Comparison of ENCODE assay signal across 18 mouse cellular contexts in the genomic region with DNA sequence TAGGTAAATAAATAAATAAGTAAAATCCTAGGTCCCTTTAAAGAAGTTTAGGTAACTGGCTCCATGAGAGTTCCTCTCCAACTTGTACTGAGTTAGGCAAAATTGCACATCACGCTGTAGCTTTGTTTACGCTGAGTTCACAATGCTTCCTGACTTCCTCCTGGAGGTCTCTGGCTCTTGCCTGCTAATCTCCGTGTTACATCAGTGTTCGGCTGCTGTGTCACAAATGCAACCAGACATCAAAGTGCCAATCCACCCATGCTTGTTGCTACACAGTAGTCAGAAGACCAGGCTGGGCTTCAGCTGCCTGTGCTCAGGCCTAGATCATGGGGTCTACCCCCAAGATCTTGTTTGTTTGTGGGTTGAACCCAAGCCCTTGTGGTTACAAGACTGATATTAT. TPM values are rescaled to one million over a fixed set of nuclear protein-coding genes. Genes with fewer than 3 reads are reported as not detected.
DNase-seq lines count a peak whose midpoint lies in the region; ATAC-seq and TF ChIP-seq lines count a peak whose summit lies in the region.
"Had no signal": no experiment of that assay in that cellular context is flagged by ENCODE, and none has a peak within 500 bp of the region (broad histone marks: within the 10 kb centered on the region; RNA-seq: fewer than 3 reads in every experiment).

No protein-coding gene starts in this region.

- intact Hi-C loops in heart, adult 2 months (cut with DNase I) = no loop called here

- no peak overlapping the region for H3K4me2 ChIP-seq in liver, embryonic 11.5 days
- no peak overlapping the region for H3K4me2 ChIP-seq in liver, embryonic 12.5 days
- H3K4me2 ChIP-seq: hindbrain, embryonic 14.5 days; neural tube, embryonic 12.5 days; stomach, embryonic 15.5 days had no signal

- no peak for TF ChIP-seq CTCF in bone marrow macrophage, adult 2 months (IDR thresholded peaks at IDR 0.05; ENCODE audit: low read depth, low read length)
- TF ChIP-seq CTCF in heart, adult 2 months (IDR thresholded peaks at IDR 0.05) = no peak

- H3K9ac ChIP-seq in liver, embryonic 11.5 days (ENCODE audit: low read depth, low read length) = no peak overlapping the region
- no peak overlapping the region for H3K9ac ChIP-seq in liver, embryonic 12.5 days
- H3K9ac ChIP-seq in heart, adult 2 months (ENCODE audit: low read depth, low read length) = no peak overlapping the region
- H3K9ac ChIP-seq: hindbrain, embryonic 14.5 days; neural tube, embryonic 12.5 days; stomach, embryonic 15.5 days had no signal

- no peak for TF ChIP-seq POLR2A in bone marrow macrophage, adult 2 months (IDR thresholded peaks at IDR 0.05; ENCODE audit: borderline replicate concordance, low read depth, low read length)
- TF ChIP-seq POLR2A in heart, adult 2 months (IDR thresholded peaks at IDR 0.05; ENCODE audit: insufficient read depth, low read depth, low read length) = no peak

- no peaks in the 10 kb centered on the region for H3K9me3 ChIP-seq in liver, embryonic 11.5 days (ENCODE audit: control insufficient read depth, low read length)
- H3K9me3 ChIP-seq in liver, embryonic 12.5 days (replicated peaks) = no peaks in the 10 kb centered on the region
- H3K9me3 ChIP-seq in embryonic facial prominence, embryonic 10.5 days = no peaks in the 10 kb centered on the region
- H3K9me3 ChIP-seq: neural tube, embryonic 12.5 days; stomach, embryonic 15.5 days had no signal

- ATAC-seq in liver, embryonic 11.5 days (replicated peaks; ENCODE audit: low FRiP score) = 0 out of 2 replicates have a peak, but pooled peaks have one; percentile 17
- ATAC-seq in liver, embryonic 12.5 days = no peak
- ATAC-seq: Patski had no signal

- H3K4me3 ChIP-seq in liver, embryonic 11.5 days (ENCODE audit: low read depth, low read length) = no peak overlapping the region
- no peak overlapping the region for H3K4me3 ChIP-seq in liver, embryonic 12.5 days
- no peak overlapping the region for H3K4me3 ChIP-seq in bone marrow macrophage, adult 2 months (ENCODE audit: insufficient read depth, low read length)
- no peak overlapping the region for H3K4me3 ChIP-seq in heart, adult 2 months
- no peak overlapping the region for H3K4me3 ChIP-seq in embryonic facial prominence, embryonic 10.5 days
- H3K4me3 ChIP-seq: erythroblast, embryonic 14.5 days; neural tube, embryonic 12.5 days; stomach, embryonic 15.5 days had no signal

- no peaks in the 10 kb centered on the region for H3K79me2 ChIP-seq in heart, adult 2 months (replicated peaks; ENCODE audit: control insufficient read depth, insufficient read depth, low read length)

- DNase-seq in liver, embryonic 11.5 days (ENCODE audit: low spot score) = no peak
- DNase-seq in lung, postnatal 36 days = peak; percentile 78
- peak; percentile 30 to 33 for DNase-seq in thymus, postnatal 10 days (ENCODE audit: low spot score in 2 of 2)
- no peak for DNase-seq in heart, adult 2 months
- no peak for DNase-seq in embryonic facial prominence, embryonic 10.5 days (ENCODE audit: low spot score)
- DNase-seq: cerebellum, adult 9-11 months; gastrocnemius, postnatal 10 days; kidney, adult 11 months; midbrain, embryonic 14.5 days had no signal

- H3K36me3 ChIP-seq in liver, embryonic 11.5 days (ENCODE audit: control insufficient read depth, insufficient read depth, low read length) = no peaks in the 10 kb centered on the region
- no peaks in the 10 kb centered on the region for H3K36me3 ChIP-seq in liver, embryonic 12.5 days
- H3K36me3 ChIP-seq in heart, adult 2 months (ENCODE audit: control insufficient read depth, insufficient read depth, low read length) = no peaks in the 10 kb centered on the region
- no peaks in the 10 kb centered on the region for H3K36me3 ChIP-seq in embryonic facial prominence, embryonic 10.5 days (replicated peaks)
- H3K36me3 ChIP-seq: neural tube, embryonic 12.5 days; stomach, embryonic 15.5 days had no signal

- no peak for TF ChIP-seq EP300 in heart, adult 2 months (IDR thresholded peaks at IDR 0.05; ENCODE audit: insufficient read depth, low read depth, low read length)

- no peaks in the 10 kb centered on the region for H3K27me3 ChIP-seq in liver, embryonic 11.5 days (replicated peaks; ENCODE audit: control insufficient read depth, insufficient read depth, low read length)
- no peaks in the 10 kb centered on the region for H3K27me3 ChIP-seq in liver, embryonic 12.5 days (replicated peaks)
- H3K27me3 ChIP-seq in heart, adult 2 months (ENCODE audit: control insufficient read depth, insufficient read depth, low read length) = no peaks in the 10 kb centered on the region
- no peaks in the 10 kb centered on the region for H3K27me3 ChIP-seq in embryonic facial prominence, embryonic 10.5 days (replicated peaks; ENCODE audit: low read depth, poor library complexity, severe bottlenecking)
- H3K27me3 ChIP-seq: neural tube, embryonic 12.5 days; Patski; stomach, embryonic 15.5 days had no signal

- peaks cover 11% of the 10 kb centered on the region for H3K4me1 ChIP-seq in liver, embryonic 11.5 days (replicated peaks; ENCODE audit: control insufficient read depth, insufficient read depth, low read length)
- H3K4me1 ChIP-seq in liver, embryonic 12.5 days = peaks cover 23% of the 10 kb centered on the region
- H3K4me1 ChIP-seq in bone marrow macrophage, adult 2 months (ENCODE audit: control insufficient read depth, insufficient read depth, low read length) = peaks cover 50% of the 10 kb centered on the region
- peaks cover 1% of the 10 kb centered on the region for H3K4me1 ChIP-seq in heart, adult 2 months (ENCODE audit: control insufficient read depth, insufficient read depth, low read length)
- peaks cover 18% of the 10 kb centered on the region for H3K4me1 ChIP-seq in embryonic facial prominence, embryonic 10.5 days
- H3K4me1 ChIP-seq: neural tube, embryonic 12.5 days; stomach, embryonic 15.5 days had no signal

- H3K27ac ChIP-seq in liver, embryonic 11.5 days (ENCODE audit: low read depth, low read length) = no peak overlapping the region
- H3K27ac ChIP-seq in liver, embryonic 12.5 days = no peak overlapping the region
- H3K27ac ChIP-seq in bone marrow macrophage, adult 2 months (ENCODE audit: insufficient read depth, low read depth, low read length) = peak overlapping the region; percentile 91
- no peak overlapping the region for H3K27ac ChIP-seq in heart, adult 2 months
- H3K27ac ChIP-seq in embryonic facial prominence, embryonic 10.5 days (replicated peaks) = no peak overlapping the region
- H3K27ac ChIP-seq: hindbrain, embryonic 14.5 days; neural tube, embryonic 12.5 days; stomach, embryonic 15.5 days had no signal

- 54% methylated on average over 4 of the region's 4 CpGs for WGBS in liver, embryonic 11.5 days
- WGBS in liver, embryonic 12.5 days (ENCODE audit: insufficient replicate concordance) = 40% methylated on average over 4 of the region's 4 CpGs
- 55% methylated on average over 4 of the region's 4 CpGs for WGBS in heart, adult 2 months
- 82% methylated on average over 4 of the region's 4 CpGs for WGBS in embryonic facial prominence, embryonic 10.5 days

RNA-seq across cellular contexts. Expression of a gene that starts 15.8 kb away (rescaled TPM):
- polyA plus RNA-seq in liver, embryonic 11.5 days (2014; fragmentation: Nextera tagmentation; extraction: Ambion mirVana) = 316 and 340 TPM in 2 replicates
- polyA plus RNA-seq in liver, embryonic 12.5 days (2016; fragmentation: Nextera tagmentation; extraction: Ambion mirVana) = 289 and 295 TPM in 2 replicates
- 2,800 and 3,060 TPM in 2 replicates for polyA plus RNA-seq in bone marrow macrophage, adult 2 months (2012; ENCODE audit: insufficient read depth, insufficient read length, missing spikeins)
- 100 to 1,000 TPM; 883 to 991 TPM for total RNA-seq in heart, adult 2 months (2021)
- polyA plus RNA-seq in heart, adult 2 months (2012; rRNA removed) = 1,120 and 1,462 TPM in 2 replicates
- 151 and 158 TPM in 2 replicates for polyA plus RNA-seq in embryonic facial prominence, embryonic 10.5 days (2016; fragmentation: Nextera tagmentation; extraction: Ambion mirVana)

RNA-seq across cellular contexts. Expression of a gene that starts 21.1 kb away (rescaled TPM):
- polyA plus RNA-seq in liver, embryonic 11.5 days (2014; fragmentation: Nextera tagmentation; extraction: Ambion mirVana) = not detected in 2 replicates
- 1.4 TPM in 1 of 2 replicates, not detected in the other for polyA plus RNA-seq in liver, embryonic 12.5 days (2016; fragmentation: Nextera tagmentation; extraction: Ambion mirVana)
- 1.1 TPM in 1 of 2 replicates, not detected in the other for polyA plus RNA-seq in bone marrow macrophage, adult 2 months (2012; ENCODE audit: insufficient read depth, insufficient read length, missing spikeins)
- 1 to 10 TPM; 3.5 to 4.9 TPM for total RNA-seq in heart, adult 2 months (2021)
- polyA plus RNA-seq in heart, adult 2 months (2012; rRNA removed) = 0.23 TPM in 1 of 2 replicates, not detected in the other
- polyA plus RNA-seq in embryonic facial prominence, embryonic 10.5 days (2016; fragmentation: Nextera tagmentation; extraction: Ambion mirVana) = not detected in 2 replicates
- polyA plus RNA-seq: heart, embryonic 16.5 days; hindbrain, embryonic 14.5 days had no signal

RNA-seq across cellular contexts. Expression of a gene that starts 30.0 kb away (rescaled TPM):
- polyA plus RNA-seq in liver, embryonic 11.5 days (2014; fragmentation: Nextera tagmentation; extraction: Ambion mirVana) = 1.8 and 2.4 TPM in 2 replicates
- 1.5 and 2.5 TPM in 2 replicates for polyA plus RNA-seq in liver, embryonic 12.5 days (2016; fragmentation: Nextera tagmentation; extraction: Ambion mirVana)
- 0.59 TPM in 1 of 2 replicates, not detected in the other for polyA plus RNA-seq in bone marrow macrophage, adult 2 months (2012; ENCODE audit: insufficient read depth, insufficient read length, missing spikeins)
- 1 to 10 TPM; 2.2 to 3.6 TPM for total RNA-seq in heart, adult 2 months (2021)
- 4.9 and 6.4 TPM in 2 replicates for polyA plus RNA-seq in heart, adult 2 months (2012; rRNA removed)
- 2.2 and 3.0 TPM in 2 replicates for polyA plus RNA-seq in embryonic facial prominence, embryonic 10.5 days (2016; fragmentation: Nextera tagmentation; extraction: Ambion mirVana)

RNA-seq across cellular contexts. Expression of a gene that starts 31.1 kb away (rescaled TPM):
- polyA plus RNA-seq in liver, embryonic 11.5 days (2014; fragmentation: Nextera tagmentation; extraction: Ambion mirVana) = 0.41 and 0.42 TPM in 2 replicates
- not detected in 2 replicates for polyA plus RNA-seq in liver, embryonic 12.5 days (2016; fragmentation: Nextera tagmentation; extraction: Ambion mirVana)
- polyA plus RNA-seq in bone marrow macrophage, adult 2 months (2012; ENCODE audit: insufficient read depth, insufficient read length, missing spikeins) = 5.6 TPM in 2 replicates
- total RNA-seq in heart, adult 2 months (2021) = not detected
- not detected in 2 replicates for polyA plus RNA-seq in heart, adult 2 months (2012; rRNA removed)
- polyA plus RNA-seq in embryonic facial prominence, embryonic 10.5 days (2016; fragmentation: Nextera tagmentation; extraction: Ambion mirVana) = not detected in 2 replicates
- total RNA-seq: left cerebral cortex, postnatal 25 days had no signal
- polyA plus RNA-seq: erythroblast, embryonic 14.5 days; hindbrain, embryonic 14.5 days; midbrain, embryonic 14.5 days had no signal

RNA-seq across cellular contexts. Expression of a gene that starts 38.0 kb away (rescaled TPM):
- 1.9 and 3.7 TPM in 2 replicates for polyA plus RNA-seq in liver, embryonic 11.5 days (2014; fragmentation: Nextera tagmentation; extraction: Ambion mirVana)
- polyA plus RNA-seq in liver, embryonic 12.5 days (2016; fragmentation: Nextera tagmentation; extraction: Ambion mirVana) = 1.8 and 2.4 TPM in 2 replicates
- polyA plus RNA-seq in bone marrow macrophage, adult 2 months (2012; ENCODE audit: insufficient read depth, insufficient read length, missing spikeins) = 10.2 and 13.8 TPM in 2 replicates
- 1 to 10 TPM; 2.7 to 3.0 TPM for total RNA-seq in heart, adult 2 months (2021)
- 5.9 and 7.5 TPM in 2 replicates for polyA plus RNA-seq in heart, adult 2 months (2012; rRNA removed)
- 1.7 and 2.5 TPM in 2 replicates for polyA plus RNA-seq in embryonic facial prominence, embryonic 10.5 days (2016; fragmentation: Nextera tagmentation; extraction: Ambion mirVana)
- total RNA-seq: left cerebral cortex, postnatal 25 days had no signal
- polyA plus RNA-seq: erythroblast, embryonic 14.5 days; midbrain, embryonic 14.5 days had no signal

Comparison
In these comparisons a context has a peak if more than half of its experiments do, and no peak if none do; other contexts are left out.
1. DNase-seq: peak in lung, postnatal 36 days (single experiment) and thymus, postnatal 10 days (2 of 2); none in liver, embryonic 11.5 days (single experiment), heart, adult 2 months (0 of 2) and embryonic facial prominence, embryonic 10.5 days (single experiment).